Mouse (Mus musculus): ENCODE data around the gene Smyd2.

- TF ChIP-seq POLR2A (IDR thresholded peaks at IDR 0.05; ENCODE audit: insufficient read depth, low read depth, low read length) (no peak), CTCF (IDR thresholded peaks at IDR 0.05; ENCODE audit: insufficient read depth, low read depth, low read length) (no peak)
These were observed 57.2 kb downstream of the Smyd2 start for GRCm38 (mm10) chr1:189864846-189865560.
